Mouse (Mus musculus) midbrain, embryonic 14.5 days (tissue): Measurements from ENCODE around the gene Cox7a2. TPM values are rescaled to one million over a fixed set of nuclear protein-coding genes. Genes with fewer than 3 reads are reported as not detected.

ENCODE experiments used
- ATAC-seq: fragments of 200-750 bp; cut with Nextera tagmentation; 2 replicates; pipeline ENCODE4 v1.8.0; 2017; ENCODE audit warnings: moderate number of reproducible peaks, moderate library complexity; ENCODE audit not compliant: low FRiP score, low TSS enrichment
- DNase-seq: peaks from one replicate; pipeline ENCODE4 v3.0.0-alpha.2; 2015
- H3K27ac ChIP-seq: fragments of 300-500 bp; sonication (generic); replicated peaks from 2 replicates; pipeline ENCODE4 v1.5.1; 2014; ENCODE audit warnings: mild to moderate bottlenecking, low read depth, low read length, moderate library complexity
- H3K27me3 ChIP-seq: fragments of 300-500 bp; sonication (generic); 2 replicates; pipeline ENCODE4 v1.6.1; 2014; ENCODE audit warnings: low read length, control low read depth, mixed read lengths; ENCODE audit not compliant: control insufficient read depth, insufficient read depth
- H3K36me3 ChIP-seq: fragments of 300-500 bp; sonication (generic); 2 replicates; pipeline ENCODE4 v1.6.1; 2014; ENCODE audit warnings: low read length, control low read depth; ENCODE audit not compliant: control insufficient read depth, insufficient read depth
- H3K4me1 ChIP-seq: fragments of 300-500 bp; sonication (generic); 2 replicates; pipeline ENCODE4 v1.6.1; 2014; ENCODE audit warnings: mild to moderate bottlenecking, antibody characterized with exemption, low read length, control low read depth; ENCODE audit not compliant: control insufficient read depth, insufficient read depth
- H3K4me2 ChIP-seq: fragments of 300-500 bp; sonication (generic); 2 replicates; pipeline ENCODE4 v1.6.1; 2014; ENCODE audit warnings: mild to moderate bottlenecking, low read length, moderate library complexity
- H3K4me3 ChIP-seq: fragments of 300-500 bp; sonication (generic); replicated peaks from 2 replicates; pipeline ENCODE4 v1.5.1; 2014; ENCODE audit warnings: low read depth, low read length
- H3K9ac ChIP-seq: fragments of 300-500 bp; sonication (generic); replicated peaks from 2 replicates; pipeline ENCODE4 v1.6.1; 2014; ENCODE audit warnings: mild to moderate bottlenecking, low read length, moderate library complexity
- H3K9me3 ChIP-seq: fragments of 300-500 bp; sonication (generic); 2 replicates; pipeline ENCODE4 v1.6.1; 2016; ENCODE audit warnings: low read length, control low read depth, mixed read lengths; ENCODE audit not compliant: control insufficient read depth
- WGBS: fragments of 180-500 bp; shearing (Covaris S2); extraction: QIAGEN DNeasy Blood & Tissue Kit; methylation state at CpG from one replicate; pipeline ENCODE4 v1.1.7; 2014; 5-methylcytosine and 5-hydroxymethylcytosine counted together
- polyA plus RNA-seq: library from polyadenylated mRNA; unstranded; fragments of >200 nt; fragmentation: Nextera tagmentation; extraction: Ambion mirVana; gene quantifications from 2 replicates; pipeline ENCODE4 v1.2.1, GENCODE M21; 2014

Cox7a2 gene
- polyA plus RNA-seq, 1 experiment from 2014 or later: 778 TPM

- Histone ChIP-seq H3K36me3 (no peaks in the 10 kb centered on the region), H3K27me3 (peaks cover 34% of the 10 kb centered on the region), H3K9ac (peak within 1 kb of the TSS; percentile 49), H3K4me3 (peak within 1 kb of the TSS; percentile 52), H3K27ac (no peak within 1 kb of the TSS), H3K9me3 (no peaks in the 10 kb centered on the region), H3K4me2 (peak within 1 kb of the TSS; percentile 96), H3K4me1 (peaks cover 28% of the 10 kb centered on the region)
- DNase-seq (peak; percentile 84), ATAC-seq (peak; percentile 59)
- under 1% methylated on average over 64 of the region's 64 CpGs for WGBS
Observed at GRCm38 (mm10) chr9:79718481-79719370, 41.0 kb downstream of the Cox7a2 start, which contains the start of gene Col12a1. Col12a1 (minus strand) TSS chr9:79718831.

- Histone ChIP-seq H3K4me3 (peak overlapping the region; percentile 52), H3K4me1 (peaks cover 28% of the 10 kb centered on the region)
Observed at GRCm38 (mm10) chr9:79717836-79718475, 41.7 kb downstream of the Cox7a2 start.

GRCm38 (mm10) chr9:79716909-79717835, 42.5 kb downstream of the Cox7a2 start:
- Histone ChIP-seq H3K4me1 (peaks cover 28% of the 10 kb centered on the region), H3K27me3 (peaks cover 34% of the 10 kb centered on the region), H3K4me2 (peak overlapping the region; percentile 96), H3K4me3 (peak overlapping the region; percentile 52), H3K9ac (no peak overlapping the region), H3K27ac (no peak overlapping the region), H3K36me3 (no peaks in the 10 kb centered on the region), H3K9me3 (no peaks in the 10 kb centered on the region)
- ATAC-seq: no peak
- DNase-seq: peak; percentile 92
- 9% methylated on average over 23 of the region's 23 CpGs for WGBS

More at GRCm38 (mm10) chr9:79717836-79718475, 41.7 kb downstream of the Cox7a2 start:
- Histone ChIP-seq H3K27ac (no peak overlapping the region), H3K36me3 (no peaks in the 10 kb centered on the region), H3K9ac (peak overlapping the region; percentile 49), H3K27me3 (peaks cover 34% of the 10 kb centered on the region), H3K9me3 (no peaks in the 10 kb centered on the region), H3K4me2 (peak overlapping the region; percentile 96)
- ATAC-seq: peak; percentile 31; the same call in 1 of the 2 replicates
- DNase-seq: peak; percentile 66
- WGBS: 2% methylated on average over 22 of the region's 22 CpGs

- Histone ChIP-seq H3K4me1 (peaks cover 28% of the 10 kb centered on the region), H3K4me3 (peak overlapping the region; percentile 52; the same call in 1 of the 2 replicates), H3K36me3 (no peaks in the 10 kb centered on the region), H3K4me2 (peak overlapping the region; percentile 96), H3K27me3 (peaks cover 34% of the 10 kb centered on the region), H3K27ac (no peak overlapping the region), H3K9ac (no peak overlapping the region), H3K9me3 (no peaks in the 10 kb centered on the region)
- ATAC-seq (no peak), DNase-seq (peak; percentile 25)
- 43% methylated on average over 5 of the region's 5 CpGs for whole genome bisulfite sequencing
Observed at GRCm38 (mm10) chr9:79716496-79716895, 43.2 kb downstream of the Cox7a2 start.

GRCm38 (mm10) chr9:79714471-79715045, 45.1 kb downstream of the Cox7a2 start:
- Histone ChIP-seq H3K4me1 (peaks cover 23% of the 10 kb centered on the region), H3K4me2 (peak overlapping the region; percentile 53), H3K36me3 (no peaks in the 10 kb centered on the region), H3K9me3 (no peaks in the 10 kb centered on the region), H3K9ac (0 out of 2 replicates have a peak overlapping the region, but pooled peaks have one; percentile 29), H3K27me3 (peaks cover 19% of the 10 kb centered on the region), H3K27ac (no peak overlapping the region), H3K4me3 (peak overlapping the region; percentile 23)
- WGBS: 2% methylated on average over 16 of the region's 16 CpGs
- peak; percentile 51; the same call in 1 of the 2 replicates for ATAC-seq
- peak; percentile 75 for DNase-seq

Other genes starting within 250 kb of the Cox7a2 start
- 3.5 and 6.2 TPM in 2 replicates for gene Col12a1, start 41.0 kb downstream of the Cox7a2 start, polyA plus RNA-seq
- 103 and 131 TPM in 2 replicates for gene Tmem30a, start 33.6 kb upstream of the Cox7a2 start, polyA plus RNA-seq